Mouse (Mus musculus): Measurements from ENCODE around the gene Ppp1r18. TPM values are rescaled to one million over a fixed set of nuclear protein-coding genes. Genes with fewer than 3 reads are reported as not detected.

The Ppp1r18 gene
- polyA plus RNA-seq, 1 experiment from 2014 or later: 18.4 TPM

DNA sequence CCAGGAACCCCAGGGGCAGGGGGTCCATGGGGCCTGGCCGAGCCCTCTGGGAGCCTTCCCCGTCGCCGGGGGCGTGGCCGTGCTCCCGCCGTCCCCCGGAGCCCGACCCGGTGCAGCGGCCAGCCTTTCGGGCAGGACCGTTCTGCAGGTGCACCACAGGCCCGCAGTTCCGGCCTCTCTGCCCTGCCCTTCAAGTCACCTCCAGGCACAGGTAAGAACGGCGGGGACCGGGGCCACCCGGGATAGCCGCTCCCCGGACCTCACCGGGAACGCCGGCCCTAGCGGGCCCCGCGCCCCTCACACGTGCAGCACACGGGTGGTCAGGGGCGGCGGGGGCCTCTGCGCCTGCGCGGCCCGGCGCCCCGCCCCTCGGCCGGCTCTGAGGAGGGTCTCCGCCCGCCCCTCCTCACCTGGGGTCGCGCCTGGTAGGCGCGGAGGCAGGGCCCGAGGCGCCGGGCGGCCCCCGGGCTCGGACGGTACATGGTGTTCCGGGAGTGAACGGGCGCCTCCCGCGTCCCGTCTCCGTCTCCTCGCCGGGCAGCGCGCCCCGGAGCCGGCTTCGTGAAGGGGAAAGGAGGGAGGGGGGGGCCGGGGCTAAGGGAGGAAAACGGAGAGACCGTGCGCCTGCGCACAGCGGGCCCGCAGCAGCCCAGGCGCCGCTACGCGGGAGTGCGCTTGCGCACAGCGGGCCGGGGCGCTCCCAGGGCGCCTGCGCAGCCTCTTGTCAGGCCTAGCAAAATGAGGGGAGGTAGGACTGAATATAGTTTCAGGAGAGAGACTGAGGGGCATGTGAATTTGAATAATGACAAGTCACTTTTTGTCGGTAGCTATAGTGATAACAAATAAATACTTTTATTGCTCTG lies 31.6 kb downstream of the Ppp1r18 start, which contains the start of gene 2310061I04Rik:
Gene 2310061I04Rik, minus strand, starts transcription at position 651 of the 863 bp plus-strand sequence.
- peaks cover 33% of the 10 kb centered on the region; the same call in 1 of the 2 replicates for H3K36me3 ChIP-seq (ENCODE audit: control insufficient read depth, insufficient read depth, low read length)
- under 1% methylated on average over 60 of the region's 86 CpGs for WGBS

DNA sequence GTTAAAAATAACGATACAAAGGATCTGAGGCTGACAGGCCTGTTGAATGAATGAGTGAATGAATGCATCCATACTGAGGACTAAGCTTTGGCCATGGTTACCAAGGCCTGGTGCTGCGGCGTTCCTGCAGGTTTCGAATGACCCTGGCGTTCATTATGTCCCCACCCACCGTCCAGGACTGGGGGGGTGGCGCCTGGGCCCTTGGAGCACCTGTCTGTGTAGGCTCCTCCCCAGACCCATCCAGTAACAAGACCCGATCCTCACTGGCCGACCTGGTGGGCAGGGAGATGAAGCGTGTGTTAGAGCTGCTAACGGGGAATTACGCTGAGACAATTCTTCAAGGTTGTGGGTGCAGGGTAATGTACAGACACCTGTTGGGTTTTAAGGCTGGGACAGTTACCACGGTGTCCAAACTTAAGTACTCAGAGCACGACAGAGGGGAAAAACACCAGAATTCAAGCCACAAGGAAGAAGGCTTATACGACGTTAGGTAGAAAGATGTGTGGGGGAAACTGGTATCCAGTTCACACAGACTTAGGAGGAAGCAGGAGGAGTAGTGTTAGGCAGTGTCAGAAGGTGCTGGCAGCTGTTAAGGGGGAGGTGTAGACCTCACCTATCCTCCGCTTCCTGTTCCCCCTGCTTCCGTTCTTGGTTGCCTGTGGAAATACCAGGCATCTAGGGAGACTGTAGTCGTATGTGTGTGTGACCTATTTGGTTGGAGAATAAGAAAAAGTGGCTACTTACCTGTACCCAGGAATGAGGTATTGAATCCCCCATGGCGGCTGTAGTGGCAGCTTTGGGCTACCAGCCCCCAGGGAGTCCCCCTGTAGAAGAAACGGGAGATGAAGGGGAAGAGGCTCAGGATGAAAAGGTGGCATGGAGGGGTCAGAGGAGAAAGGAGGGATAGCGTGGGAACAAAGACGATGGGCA lies 32.5 kb downstream of the Ppp1r18 start:
- peak overlapping the region; percentile 87 for H3K4me2 ChIP-seq (ENCODE audit: low read length)
- peak overlapping the region; percentile 81 for H3K9ac ChIP-seq (ENCODE audit: low read depth, low read length)
- H3K27me3 ChIP-seq (ENCODE audit: control insufficient read depth, insufficient read depth, low read depth, low read length): no peaks in the 10 kb centered on the region
- ATAC-seq: peak; percentile 52
- peak overlapping the region; percentile 62 for H3K4me3 ChIP-seq (ENCODE audit: low read depth, low read length)
- H3K9me3 ChIP-seq (replicated peaks; ENCODE audit: control insufficient read depth, low read length, poor library complexity, severe bottlenecking): no peaks in the 10 kb centered on the region
- H3K36me3 ChIP-seq (ENCODE audit: control insufficient read depth, insufficient read depth, low read length): peaks cover 25% of the 10 kb centered on the region; the same call in 1 of the 2 replicates
- H3K4me1 ChIP-seq (ENCODE audit: control insufficient read depth, insufficient read depth, low read length): peaks cover 16% of the 10 kb centered on the region
- 45% methylated on average over 23 of the region's 23 CpGs for WGBS
- H3K27ac ChIP-seq (ENCODE audit: low read length): peak overlapping the region; percentile 98

More for the DNA sequence above, 31.6 kb downstream of the Ppp1r18 start, which contains the start of gene 2310061I04Rik:
- Histone ChIP-seq H3K4me3 (ENCODE audit: low read depth, low read length) (peak within 1 kb of the TSS; percentile 62), H3K4me1 (ENCODE audit: control insufficient read depth, insufficient read depth, low read length) (peaks cover 16% of the 10 kb centered on the region), H3K9me3 (replicated peaks; ENCODE audit: control insufficient read depth, low read length, poor library complexity, severe bottlenecking) (no peaks in the 10 kb centered on the region), H3K27ac (ENCODE audit: low read length) (peak within 1 kb of the TSS; percentile 98), H3K9ac (ENCODE audit: low read depth, low read length) (peak within 1 kb of the TSS; percentile 81), H3K27me3 (ENCODE audit: control insufficient read depth, insufficient read depth, low read depth, low read length) (no peaks in the 10 kb centered on the region), H3K4me2 (ENCODE audit: low read length) (peak within 1 kb of the TSS; percentile 87)
- peak; percentile 95 for ATAC-seq

DNA sequence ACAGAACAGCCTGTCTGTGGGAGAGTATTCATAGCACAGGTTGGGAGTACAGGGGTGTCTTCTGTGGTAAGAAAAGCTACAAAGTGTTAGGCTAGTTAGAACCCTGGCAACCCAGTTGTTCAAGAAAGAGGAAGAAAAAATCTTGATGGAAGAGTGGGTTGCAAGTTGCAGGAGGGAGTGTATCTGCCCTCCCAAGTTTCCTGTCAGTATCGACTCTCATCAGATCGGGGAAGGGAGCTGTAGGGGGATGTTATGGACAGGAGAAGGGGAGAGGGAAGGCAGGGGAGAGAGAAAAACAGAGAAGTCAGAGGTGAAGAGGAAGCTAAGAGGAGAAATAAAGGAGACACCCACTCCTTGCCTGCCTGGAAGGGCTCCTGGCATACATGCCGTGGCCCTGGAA lies 35.2 kb downstream of the Ppp1r18 start:
- no peak for ATAC-seq
- WGBS: 89% methylated on average over 3 of the region's 3 CpGs
- no peak overlapping the region for H3K27ac ChIP-seq (ENCODE audit: low read length)
- H3K4me1 ChIP-seq (ENCODE audit: control insufficient read depth, insufficient read depth, low read length): peaks cover 15% of the 10 kb centered on the region
- H3K27me3 ChIP-seq (ENCODE audit: control insufficient read depth, insufficient read depth, low read depth, low read length): no peaks in the 10 kb centered on the region
- no peaks in the 10 kb centered on the region for H3K9me3 ChIP-seq (replicated peaks; ENCODE audit: control insufficient read depth, low read length, poor library complexity, severe bottlenecking)
- H3K4me2 ChIP-seq (ENCODE audit: low read length): no peak overlapping the region
- no peak overlapping the region for H3K4me3 ChIP-seq (ENCODE audit: low read depth, low read length)
- H3K9ac ChIP-seq (ENCODE audit: low read depth, low read length): no peak overlapping the region
- H3K36me3 ChIP-seq (ENCODE audit: control insufficient read depth, insufficient read depth, low read length): peaks cover 39% of the 10 kb centered on the region

DNA sequence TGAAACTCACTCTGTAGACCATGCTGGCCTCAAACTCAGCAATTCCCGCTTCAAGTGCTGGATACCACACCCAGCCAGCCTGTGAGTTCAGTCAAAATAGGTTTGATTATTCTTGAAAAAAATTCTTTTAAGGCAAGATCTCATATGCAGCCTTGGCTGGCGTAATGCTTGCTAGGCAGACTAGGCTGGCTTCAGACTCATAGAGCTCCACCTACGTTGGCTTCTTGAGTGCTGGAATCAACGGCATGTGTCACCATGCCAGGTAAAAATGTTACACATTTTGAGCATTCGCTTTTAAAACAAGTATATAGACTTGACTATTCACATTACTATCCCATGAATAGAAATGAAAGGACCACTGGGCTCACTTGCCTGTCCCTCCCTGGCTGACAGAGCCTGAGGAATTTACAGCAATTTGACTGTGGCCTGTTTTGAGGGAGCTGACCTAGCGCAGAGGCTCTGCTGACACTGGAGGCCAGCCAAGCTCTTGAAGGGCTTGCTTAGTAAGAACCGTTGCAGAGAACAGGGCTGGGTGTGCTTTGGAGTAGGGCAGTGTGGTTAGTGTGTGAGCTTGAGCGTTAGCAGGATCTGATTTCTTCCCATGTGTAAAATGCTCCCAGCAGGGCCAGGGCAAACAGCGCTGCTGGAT lies 38.1 kb downstream of the Ppp1r18 start:
- Histone ChIP-seq H3K4me3 (ENCODE audit: low read depth, low read length) (no peak overlapping the region), H3K27me3 (ENCODE audit: control insufficient read depth, insufficient read depth, low read depth, low read length) (no peaks in the 10 kb centered on the region), H3K36me3 (ENCODE audit: control insufficient read depth, insufficient read depth, low read length) (peaks cover 50% of the 10 kb centered on the region), H3K9me3 (replicated peaks; ENCODE audit: control insufficient read depth, low read length, poor library complexity, severe bottlenecking) (no peaks in the 10 kb centered on the region), H3K4me2 (ENCODE audit: low read length) (no peak overlapping the region), H3K9ac (ENCODE audit: low read depth, low read length) (no peak overlapping the region), H3K27ac (ENCODE audit: low read length) (no peak overlapping the region), H3K4me1 (ENCODE audit: control insufficient read depth, insufficient read depth, low read length) (peaks cover 7% of the 10 kb centered on the region)
- 93% methylated on average over 9 of the region's 9 CpGs for WGBS
- ATAC-seq: no peak

DNA sequence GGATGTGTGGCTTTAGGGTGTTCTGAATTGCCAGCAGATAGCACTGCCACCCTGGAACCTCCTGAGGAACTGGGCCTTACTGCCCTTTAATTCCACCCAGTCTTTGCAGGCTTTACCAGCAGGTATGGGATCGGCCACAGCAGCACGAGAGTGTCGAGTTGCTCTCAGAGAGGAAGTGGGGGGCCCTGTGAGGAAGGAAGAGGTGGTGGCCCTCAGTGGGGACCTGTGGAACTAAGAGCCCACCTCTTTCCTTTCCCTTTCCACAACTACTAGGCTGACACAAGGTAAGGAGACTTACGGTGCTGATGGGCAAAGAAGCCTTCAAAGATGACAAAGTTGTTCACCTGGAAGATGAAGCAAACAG lies 38.6 kb downstream of the Ppp1r18 start:
- peaks cover 12% of the 10 kb centered on the region for H3K4me1 ChIP-seq (ENCODE audit: control insufficient read depth, insufficient read depth, low read length)
- peaks cover 51% of the 10 kb centered on the region for H3K36me3 ChIP-seq (ENCODE audit: control insufficient read depth, insufficient read depth, low read length)
- H3K9me3 ChIP-seq (replicated peaks; ENCODE audit: control insufficient read depth, low read length, poor library complexity, severe bottlenecking): no peaks in the 10 kb centered on the region
- H3K4me2 ChIP-seq (ENCODE audit: low read length): no peak overlapping the region
- H3K9ac ChIP-seq (ENCODE audit: low read depth, low read length): no peak overlapping the region
- no peak overlapping the region for H3K4me3 ChIP-seq (ENCODE audit: low read depth, low read length)
- 96% methylated on average over 4 of the region's 4 CpGs for WGBS
- H3K27me3 ChIP-seq (ENCODE audit: control insufficient read depth, insufficient read depth, low read depth, low read length): no peaks in the 10 kb centered on the region
- no peak for ATAC-seq
- no peak overlapping the region for H3K27ac ChIP-seq (ENCODE audit: low read length)

DNA sequence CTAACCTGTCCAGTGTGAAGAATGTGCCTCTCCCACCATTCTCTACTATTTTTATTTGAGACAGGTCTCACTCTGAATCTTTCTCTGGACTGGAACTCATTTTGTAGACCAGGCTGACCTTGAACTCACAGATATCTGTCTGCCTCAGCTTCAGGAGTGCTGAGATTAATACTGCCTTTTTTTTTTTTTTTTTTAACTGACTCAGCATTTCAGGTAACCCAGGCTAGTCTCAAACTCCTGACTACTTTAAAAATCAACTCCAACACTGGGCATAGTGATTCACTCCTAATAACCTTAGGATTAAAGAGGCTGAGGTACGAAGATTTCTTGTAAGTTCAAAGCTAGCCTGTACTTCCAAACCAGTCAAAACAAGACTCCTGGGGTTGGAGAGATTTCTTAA lies 40.2 kb downstream of the Ppp1r18 start:
- H3K4me2 ChIP-seq (ENCODE audit: low read length): no peak overlapping the region
- no peaks in the 10 kb centered on the region for H3K9me3 ChIP-seq (replicated peaks; ENCODE audit: control insufficient read depth, low read length, poor library complexity, severe bottlenecking)
- peaks cover 42% of the 10 kb centered on the region for H3K36me3 ChIP-seq (ENCODE audit: control insufficient read depth, insufficient read depth, low read length)
- 95% methylated on average over 1 of the region's 1 CpGs for WGBS
- no peak overlapping the region for H3K9ac ChIP-seq (ENCODE audit: low read depth, low read length)
- H3K4me3 ChIP-seq (ENCODE audit: low read depth, low read length): no peak overlapping the region
- H3K4me1 ChIP-seq (ENCODE audit: control insufficient read depth, insufficient read depth, low read length): peaks cover 19% of the 10 kb centered on the region
- H3K27me3 ChIP-seq (ENCODE audit: control insufficient read depth, insufficient read depth, low read depth, low read length): no peaks in the 10 kb centered on the region
- no peak for ATAC-seq
- H3K27ac ChIP-seq (ENCODE audit: low read length): no peak overlapping the region

DNA sequence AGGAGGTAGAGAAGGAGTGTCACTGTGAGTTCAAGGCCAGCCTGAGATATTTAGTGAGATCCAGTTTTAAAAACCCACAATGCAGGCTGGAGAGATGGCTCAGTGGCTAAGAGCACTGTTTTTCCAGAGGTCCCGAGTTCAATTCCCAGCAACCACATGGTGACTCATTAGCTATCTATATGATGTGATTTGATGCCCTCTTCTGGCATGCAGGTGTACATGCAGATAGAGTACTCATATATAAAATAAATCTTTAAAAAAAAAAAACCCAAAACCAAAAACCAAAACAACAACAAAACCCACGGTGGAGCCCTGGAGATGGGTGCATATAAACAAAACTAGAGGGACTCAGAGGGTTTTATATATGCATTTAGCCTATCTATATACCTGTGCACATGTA lies 42.2 kb downstream of the Ppp1r18 start:
- WGBS: 72% methylated on average over 2 of the region's 2 CpGs
- Histone ChIP-seq H3K36me3 (ENCODE audit: control insufficient read depth, insufficient read depth, low read length) (peaks cover 31% of the 10 kb centered on the region), H3K27ac (ENCODE audit: low read length) (no peak overlapping the region), H3K4me1 (ENCODE audit: control insufficient read depth, insufficient read depth, low read length) (peaks cover 19% of the 10 kb centered on the region), H3K9me3 (replicated peaks; ENCODE audit: control insufficient read depth, low read length, poor library complexity, severe bottlenecking) (no peaks in the 10 kb centered on the region), H3K27me3 (ENCODE audit: control insufficient read depth, insufficient read depth, low read depth, low read length) (no peaks in the 10 kb centered on the region), H3K4me3 (ENCODE audit: low read depth, low read length) (no peak overlapping the region), H3K4me2 (ENCODE audit: low read length) (peak overlapping the region; percentile 95; the same call in 1 of the 2 replicates), H3K9ac (ENCODE audit: low read depth, low read length) (no peak overlapping the region)
- no peak for ATAC-seq

DNA sequence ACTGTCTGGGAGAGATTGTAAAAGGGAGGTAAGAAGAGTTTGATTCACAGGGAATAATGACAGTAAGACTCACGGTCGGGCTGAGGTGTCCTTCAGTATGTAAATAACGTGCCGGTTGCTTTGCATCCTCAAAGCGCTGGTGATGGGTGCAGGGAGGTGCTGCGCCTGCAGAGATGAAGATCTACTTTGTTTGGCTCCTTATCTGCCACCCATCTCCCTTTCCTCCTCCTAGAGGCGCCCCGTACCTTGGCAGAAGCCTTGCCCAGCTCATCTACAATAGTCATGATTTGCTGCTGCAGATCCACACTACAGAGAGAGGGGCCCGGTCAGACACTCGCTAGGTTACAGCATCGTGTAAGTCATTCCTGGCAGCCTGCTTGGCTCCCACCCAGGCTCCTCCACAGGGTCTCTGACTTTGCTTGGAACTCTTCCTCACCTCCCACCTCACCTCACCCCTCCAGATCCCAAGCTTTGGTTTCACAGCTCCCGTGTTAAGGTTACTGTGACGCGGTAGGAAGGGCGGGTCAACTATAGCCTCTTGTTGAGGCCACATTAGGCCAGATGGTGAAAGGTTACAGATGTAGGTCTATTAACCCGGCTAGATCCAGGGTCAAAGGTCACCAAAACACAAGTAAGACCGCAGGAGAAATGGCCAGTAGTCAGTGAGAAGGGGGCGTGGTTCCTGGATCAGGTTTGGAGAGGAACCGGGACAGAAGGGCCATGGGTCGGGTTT lies 44.0 kb downstream of the Ppp1r18 start:
- 27% methylated on average over 20 of the region's 20 CpGs for WGBS
- Histone ChIP-seq H3K27ac (ENCODE audit: low read length) (peak overlapping the region; percentile 80), H3K36me3 (ENCODE audit: control insufficient read depth, insufficient read depth, low read length) (peaks cover 23% of the 10 kb centered on the region), H3K9ac (ENCODE audit: low read depth, low read length) (peak overlapping the region; percentile 91), H3K4me1 (ENCODE audit: control insufficient read depth, insufficient read depth, low read length) (peaks cover 19% of the 10 kb centered on the region), H3K4me3 (ENCODE audit: low read depth, low read length) (peak overlapping the region; percentile 66), H3K4me2 (ENCODE audit: low read length) (peak overlapping the region; percentile 95), H3K27me3 (ENCODE audit: control insufficient read depth, insufficient read depth, low read depth, low read length) (no peaks in the 10 kb centered on the region), H3K9me3 (replicated peaks; ENCODE audit: control insufficient read depth, low read length, poor library complexity, severe bottlenecking) (no peaks in the 10 kb centered on the region)
- ATAC-seq: peak; percentile 49

Measured in midbrain, embryonic 16.5 days (tissue).